Mouse (Mus musculus) spleen, adult 2 months (tissue): ENCODE data around the gene Rbks. TPM values are rescaled to one million over a fixed set of nuclear protein-coding genes. Genes with fewer than 3 reads are reported as not detected.
"Not testable (repeated sequence)": the region's sequence is repeated elsewhere in the genome, so short reads cannot be mapped to it uniquely, and the experiment has no call there.

Source experiments
- DNase-seq, 2 experiments: peaks; one replicate each; pipeline versions ENCODE4 v3.0.0 to v3.0.0-alpha.2; 2012 to 2021; ENCODE audit warnings: low spot score in 2 of 2, low read depth in 1 of 2
- H3K27ac ChIP-seq: fragments of 200-500 bp; 2 replicates; pipeline ENCODE4 v1.5.1; 2012; ENCODE audit warnings: low read length, inconsistent platforms; ENCODE audit not compliant: insufficient read depth
- H3K27me3 ChIP-seq: fragments of 200-500 bp; 2 replicates; pipeline ENCODE4 v1.6.1; 2012; ENCODE audit warnings: mild to moderate bottlenecking, moderate library complexity, low read length, inconsistent platforms; ENCODE audit not compliant: control insufficient read depth, insufficient read depth
- H3K36me3 ChIP-seq: fragments of 200-500 bp; 2 replicates; pipeline ENCODE4 v1.6.1; 2012; ENCODE audit warnings: mild to moderate bottlenecking, low read length, inconsistent platforms; ENCODE audit not compliant: control insufficient read depth, insufficient read depth
- H3K4me1 ChIP-seq: fragments of 200-500 bp; 2 replicates; pipeline ENCODE4 v1.6.1; 2011; ENCODE audit warnings: inconsistent platforms; ENCODE audit not compliant: control insufficient read depth, insufficient read depth, insufficient read length
- H3K4me3 ChIP-seq: fragments of 200-500 bp; 2 replicates; pipeline ENCODE4 v1.5.1; 2011; ENCODE audit warnings: mild to moderate bottlenecking, inconsistent platforms; ENCODE audit not compliant: insufficient read depth, insufficient read length; ENCODE audit errors: extremely low read depth
- CTCF ChIP-seq: fragments of 200-500 bp; IDR thresholded peaks from 2 replicates; pipeline ENCODE4 v1.5.1; 2011; ENCODE audit warnings: mild to moderate bottlenecking, inconsistent platforms; ENCODE audit not compliant: insufficient read depth, insufficient read length, insufficient replicate concordance; ENCODE audit errors: extremely low read depth
- POLR2A ChIP-seq: fragments of 200-500 bp; IDR thresholded peaks from 2 replicates; pipeline ENCODE4 v1.6.1; 2011; ENCODE audit warnings: low read depth, low read length, inconsistent platforms
- WGBS: fragments of 180-500 bp; shearing (Covaris S2); methylation state at CpG from one replicate; pipeline ENCODE4 v1.1.7; 2018; 5-methylcytosine and 5-hydroxymethylcytosine counted together
- polyA plus RNA-seq: library from polyadenylated mRNA; depleted of rRNA; stranded (reverse); fragments of >200 nt; gene quantifications from 2 replicates; pipeline ENCODE4 v1.2.3, GENCODE M21; 2012

The Rbks gene
- polyA plus RNA-seq, 1 experiment: 4.0 TPM

GRCm38 (mm10) chr5:31642300-31642699, 55.1 kb downstream of the Rbks start:
- Histone ChIP-seq H3K4me3 (no peak overlapping the region), H3K27ac (no peak overlapping the region), H3K4me1 (no peaks in the 10 kb centered on the region), H3K36me3 (peaks cover 6% of the 10 kb centered on the region), H3K27me3 (no peaks in the 10 kb centered on the region)
- TF ChIP-seq POLR2A (no peak), CTCF (no peak)
- DNase-seq: no peak
- WGBS: 93% methylated on average over 3 of the region's 3 CpGs

GRCm38 (mm10) chr5:31640542-31640941, 56.9 kb downstream of the Rbks start:
- DNase-seq: no peak
- WGBS: 89% methylated on average over 2 of the region's 2 CpGs
- H3K4me1 ChIP-seq: no peaks in the 10 kb centered on the region
- TF ChIP-seq CTCF: no peak
- TF ChIP-seq POLR2A: no peak
- no peak overlapping the region for H3K4me3 ChIP-seq
- H3K36me3 ChIP-seq: no peaks in the 10 kb centered on the region; the same call in 1 of the 2 replicates
- H3K27me3 ChIP-seq: no peaks in the 10 kb centered on the region
- no peak overlapping the region for H3K27ac ChIP-seq

DNA sequence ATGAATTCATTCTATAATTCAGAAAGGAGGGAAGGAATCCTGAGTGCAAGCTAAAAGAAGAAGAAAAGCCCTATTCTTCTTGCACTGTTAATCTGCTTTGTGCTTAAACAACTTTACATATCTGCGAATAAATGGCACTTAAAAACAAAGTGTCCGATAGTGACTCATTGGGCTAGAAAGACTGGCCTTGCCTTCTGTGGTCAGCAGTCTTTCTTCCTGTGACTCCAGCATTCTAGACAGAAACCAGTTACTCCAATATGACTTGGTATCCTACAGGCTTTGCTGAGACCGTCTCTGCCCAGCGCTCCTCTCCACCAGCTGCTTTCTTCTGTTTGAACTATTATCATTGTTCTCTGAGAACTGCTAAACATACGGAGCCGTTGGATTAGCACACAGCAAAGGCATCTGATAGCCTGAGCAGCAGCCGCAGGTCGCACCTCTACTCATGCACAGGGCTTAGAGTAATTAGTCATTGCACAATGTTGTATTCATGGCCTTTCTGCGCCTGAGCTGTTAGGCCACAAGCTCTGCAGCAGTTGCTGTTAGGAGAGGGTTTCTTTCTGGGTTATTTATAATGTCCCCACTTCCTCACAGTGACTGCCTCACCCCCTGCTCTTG, 60.7 kb downstream of the Rbks start:
- H3K4me3 ChIP-seq: no peak overlapping the region
- no peak for DNase-seq
- TF ChIP-seq POLR2A: no peak
- no peak for TF ChIP-seq CTCF
- no peaks in the 10 kb centered on the region for H3K4me1 ChIP-seq
- WGBS: 49% methylated on average over 9 of the region's 9 CpGs
- H3K27me3 ChIP-seq: no peaks in the 10 kb centered on the region
- H3K36me3 ChIP-seq: no peaks in the 10 kb centered on the region
- no peak overlapping the region for H3K27ac ChIP-seq

DNA sequence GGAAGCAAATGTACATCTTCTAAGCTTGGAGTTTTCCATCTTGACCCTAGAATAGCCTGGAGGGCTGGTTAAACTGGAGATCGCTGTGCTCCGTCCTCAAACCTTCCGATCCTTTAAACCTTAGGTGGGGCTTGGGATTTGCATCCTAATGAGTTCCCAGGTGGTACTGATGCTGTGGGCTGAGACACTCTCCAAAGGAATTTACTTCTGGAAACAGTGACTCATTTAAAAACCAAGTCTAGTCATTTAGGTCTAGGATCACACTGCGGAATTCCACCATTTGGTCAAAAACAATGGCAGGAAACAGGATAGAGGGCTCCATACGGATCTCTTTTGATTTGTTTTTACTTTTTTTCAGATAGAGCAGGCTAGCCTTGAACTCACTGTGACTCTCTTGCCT, 62.7 kb downstream of the Rbks start:
- Histone ChIP-seq H3K4me3 (no peak overlapping the region), H3K4me1 (no peaks in the 10 kb centered on the region), H3K27ac (no peak overlapping the region), H3K36me3 (0 out of 2 replicates have a peak, but pooled peaks cover 1% of the 10 kb centered on the region), H3K27me3 (no peaks in the 10 kb centered on the region)
- 93% methylated on average over 5 of the region's 5 CpGs for WGBS
- DNase-seq: no peak
- TF ChIP-seq POLR2A (no peak), CTCF (no peak)

GRCm38 (mm10) chr5:31634161-31634560, 63.3 kb downstream of the Rbks start:
- WGBS: 84% methylated on average over 4 of the region's 4 CpGs

GRCm38 (mm10) chr5:31631169-31631568, 66.3 kb downstream of the Rbks start:
- H3K4me1 ChIP-seq, H3K4me3 ChIP-seq, H3K27ac ChIP-seq, H3K27me3 ChIP-seq, H3K36me3 ChIP-seq, DNase-seq: not testable (repeated sequence)
- 95% methylated on average over 4 of the region's 4 CpGs for WGBS

More at GRCm38 (mm10) chr5:31634161-31634560, 63.3 kb downstream of the Rbks start:
- Histone ChIP-seq H3K27me3 (no peaks in the 10 kb centered on the region), H3K4me3 (no peak overlapping the region), H3K4me1 (no peaks in the 10 kb centered on the region), H3K36me3 (0 out of 2 replicates have a peak, but pooled peaks cover 1% of the 10 kb centered on the region), H3K27ac (no peak overlapping the region)
- TF ChIP-seq CTCF (no peak), POLR2A (no peak)
- no peak for DNase-seq

GRCm38 (mm10) chr5:31630064-31630463, 67.4 kb downstream of the Rbks start:
- no peak for DNase-seq
- Histone ChIP-seq H3K4me3 (no peak overlapping the region), H3K4me1 (no peaks in the 10 kb centered on the region), H3K27ac (no peak overlapping the region), H3K36me3 (0 out of 2 replicates have a peak, but pooled peaks cover 1% of the 10 kb centered on the region), H3K27me3 (no peaks in the 10 kb centered on the region)
- TF ChIP-seq POLR2A (no peak), CTCF (no peak)
- 84% methylated on average over 5 of the region's 5 CpGs for WGBS
